In the genomic region with DNA sequence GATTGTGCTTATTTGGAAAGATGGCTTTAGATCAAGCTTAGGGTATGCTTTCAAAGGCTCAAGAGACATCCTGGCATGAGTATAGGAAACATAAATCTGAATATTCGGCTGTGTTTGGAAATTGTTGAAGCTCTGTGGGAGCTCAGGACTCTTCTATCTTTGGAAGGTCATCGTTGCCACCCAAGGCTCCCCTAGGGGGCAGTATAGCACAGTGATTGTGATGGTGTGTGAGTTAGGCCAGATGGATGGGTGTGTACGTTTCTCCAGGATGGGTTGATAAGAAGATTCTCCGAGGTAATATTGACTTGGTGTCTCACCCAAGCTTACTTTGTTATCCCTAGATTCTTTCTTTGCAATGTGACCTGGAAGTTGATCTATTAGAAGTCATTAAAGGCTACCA, we compare ENCODE assay signal across 8 mouse cellular contexts.
DNase-seq lines count a peak whose midpoint lies in the region; TF ChIP-seq lines count a peak whose summit lies in the region.

No protein-coding gene starts in this region.

- peak; percentile 47 to 75 for DNase-seq in heart, postnatal 10 days
- no peak for DNase-seq in heart, embryonic 10.5 days (ENCODE audit: low spot score)
- peak; percentile 73 for DNase-seq in brain, adult 2 months (ENCODE audit: low read depth, low spot score)
- peak; percentile 47 to 59 for DNase-seq in frontal cortex, postnatal 25 days (ENCODE audit: low spot score in 2 of 2)
- DNase-seq in layer of hippocampus, adult 8-10 months (ENCODE audit: low spot score in 2 of 2), result peak; percentile 29 to 76
- peak; percentile 62 for DNase-seq in lung, postnatal 36 days
- peak; percentile 41 for DNase-seq in thymus, postnatal 0 days (ENCODE audit: low spot score)

- no peaks in the 10 kb centered on the region for H3K36me3 ChIP-seq in heart, embryonic 10.5 days
- no peaks in the 10 kb centered on the region for H3K36me3 ChIP-seq in E14TG2a.4 (ENCODE audit: insufficient read depth, low read length)

- H3K4me1 ChIP-seq in heart, embryonic 10.5 days, result peaks cover 15% of the 10 kb centered on the region
- H3K4me1 ChIP-seq in E14TG2a.4 (replicated peaks; ENCODE audit: low read depth, low read length), result no peaks in the 10 kb centered on the region

- H3K4me3 ChIP-seq in heart, embryonic 10.5 days, result no peak overlapping the region
- H3K4me3 ChIP-seq in E14TG2a.4 (replicated peaks; ENCODE audit: low read length), result no peak overlapping the region

- 43% methylated on average over 4 of the region's 4 CpGs for WGBS in heart, embryonic 10.5 days

- intact Hi-C loops in heart, postnatal 10 days (cut with DNase I), result loop anchor here (1.0 kb wide), 1 partner anchor 1228 kb away; no protein-coding TSS in a partner anchor

- peaks cover 8% of the 10 kb centered on the region; the same call in 1 of the 2 replicates for H3K27me3 ChIP-seq in heart, embryonic 10.5 days (ENCODE audit: insufficient read depth, poor library complexity, severe bottlenecking)
- peaks cover 12% of the 10 kb centered on the region; the same call in 1 of the 2 replicates for H3K27me3 ChIP-seq in E14TG2a.4 (ENCODE audit: insufficient read depth, low read length)

- H3K9me3 ChIP-seq in heart, embryonic 10.5 days, result no peaks in the 10 kb centered on the region
- H3K9me3 ChIP-seq in E14TG2a.4 (ENCODE audit: low read length), result peaks cover 12% of the 10 kb centered on the region

- H3K27ac ChIP-seq in heart, embryonic 10.5 days, result no peak overlapping the region

- TF ChIP-seq CTCF in E14TG2a.4 (conservative IDR thresholded peaks at IDR 0.05; ENCODE audit: low read length), result peak; percentile 37
